Mouse (Mus musculus) hindbrain, embryonic 11.5 days (tissue): ENCODE measurements around the gene Gzmb. TPM values are rescaled to one million over a fixed set of nuclear protein-coding genes. Genes with fewer than 3 reads are reported as not detected.

Experiments used
- ATAC-seq: fragments of 200-750 bp; cut with Nextera tagmentation; 2 replicates; pipeline ENCODE4 v1.8.0; 2017; ENCODE audit warnings: mild to moderate bottlenecking, moderate TSS enrichment, moderate library complexity; ENCODE audit not compliant: low FRiP score
- DNase-seq: peaks from one replicate; pipeline ENCODE4 v3.0.0-alpha.2; 2015; ENCODE audit warnings: low spot score
- H3K27ac ChIP-seq: fragments of 300-500 bp; sonication (generic); 2 replicates; pipeline ENCODE4 v1.5.1; 2014; ENCODE audit warnings: mild to moderate bottlenecking, low read depth, low read length
- H3K27me3 ChIP-seq: fragments of 300-500 bp; sonication (generic); 2 replicates; pipeline ENCODE4 v1.6.1; 2014; ENCODE audit warnings: mild to moderate bottlenecking, low read length, moderate library complexity, mixed read lengths; ENCODE audit not compliant: control insufficient read depth, insufficient read depth
- H3K36me3 ChIP-seq: fragments of 300-500 bp; sonication (generic); 2 replicates; pipeline ENCODE4 v1.6.1; 2014; ENCODE audit warnings: mild to moderate bottlenecking, low read length, moderate library complexity, mixed read lengths; ENCODE audit not compliant: control insufficient read depth, insufficient read depth
- H3K4me1 ChIP-seq: fragments of 300-500 bp; sonication (generic); replicated peaks from 2 replicates; pipeline ENCODE4 v1.6.1; 2014; ENCODE audit warnings: low read length, mixed read lengths; ENCODE audit not compliant: control insufficient read depth, insufficient read depth
- H3K4me2 ChIP-seq: fragments of 300-500 bp; sonication (generic); replicated peaks from 2 replicates; pipeline ENCODE4 v1.6.1; 2014; ENCODE audit warnings: mild to moderate bottlenecking, low read depth, low read length
- H3K4me3 ChIP-seq: fragments of 300-500 bp; sonication (generic); 2 replicates; pipeline ENCODE4 v1.5.1; 2014; ENCODE audit warnings: low read depth, low read length
- H3K9ac ChIP-seq: fragments of 300-500 bp; sonication (generic); 2 replicates; pipeline ENCODE4 v1.6.1; 2014; ENCODE audit warnings: low read depth, low read length
- H3K9me3 ChIP-seq: fragments of 300-500 bp; sonication (generic); 2 replicates; pipeline ENCODE4 v1.6.1; 2016; ENCODE audit warnings: low read length; ENCODE audit not compliant: control insufficient read depth
- WGBS: fragments of 180-500 bp; shearing (Covaris S2); extraction: QIAGEN DNeasy Blood & Tissue Kit; methylation state at CpG from one replicate; pipeline ENCODE4 v1.1.7; 2014; 5-methylcytosine and 5-hydroxymethylcytosine counted together
- polyA plus RNA-seq: library from polyadenylated mRNA; unstranded; fragments of >200 nt; fragmentation: Nextera tagmentation; extraction: Ambion mirVana; gene quantifications from 2 replicates; pipeline ENCODE4 v1.2.1, GENCODE M21; 2014

Gzmb gene
- polyA plus RNA-seq, 1 experiment from 2014 or later, result 0.11 TPM

DNA sequence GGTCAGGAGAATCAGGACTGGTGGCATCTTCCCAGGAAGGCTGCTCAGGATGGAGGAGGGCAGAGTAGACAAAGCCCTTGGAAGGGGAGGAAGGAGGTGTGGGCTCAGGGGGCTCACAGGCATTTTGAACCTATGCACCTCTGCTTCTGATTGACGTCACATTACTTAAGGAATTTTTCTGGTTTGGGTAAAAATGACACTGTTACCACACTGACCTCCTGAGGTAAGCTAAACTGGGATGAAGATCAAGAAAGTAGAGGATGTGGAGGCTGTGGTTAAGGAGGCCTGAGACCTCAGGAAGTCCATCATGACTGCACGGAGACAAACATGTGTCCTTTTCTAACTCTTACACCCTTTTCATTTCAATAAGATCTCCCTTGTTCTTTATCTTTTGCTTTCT, 27.5 kb downstream of the Gzmb start, which contains the start of gene Gzmc:
Gzmc (minus strand) TSS at position 101 of the 400 bp plus-strand sequence.
- Histone ChIP-seq H3K27me3 (no peaks in the 10 kb centered on the region), H3K9me3 (no peaks in the 10 kb centered on the region), H3K4me2 (no peak within 1 kb of the TSS), H3K27ac (no peak within 1 kb of the TSS), H3K9ac (no peak within 1 kb of the TSS), H3K36me3 (no peaks in the 10 kb centered on the region), H3K4me3 (no peak within 1 kb of the TSS), H3K4me1 (no peaks in the 10 kb centered on the region)
- DNase-seq (no peak), ATAC-seq (no peak)
- WGBS, result 84% methylated on average over 2 of the region's 2 CpGs

DNA sequence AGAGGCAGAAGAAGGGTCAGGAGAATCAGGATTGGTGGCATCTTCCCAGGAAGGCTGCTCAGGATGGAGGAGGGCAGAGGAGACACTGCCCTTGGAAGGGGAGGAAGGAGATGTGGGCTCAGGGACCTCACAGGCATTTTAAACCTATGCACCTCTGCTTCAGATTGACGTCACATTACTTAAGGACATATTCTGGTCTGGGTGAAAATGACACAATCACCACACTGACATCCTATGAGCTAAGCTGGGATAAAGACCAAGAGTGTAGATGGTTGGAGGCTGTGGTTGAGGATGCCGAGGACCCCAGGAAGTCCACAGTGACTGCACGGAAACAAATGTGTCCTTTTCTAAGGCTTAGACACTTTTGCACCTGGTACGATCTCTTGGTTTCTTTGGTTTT, 50.7 kb downstream of the Gzmb start, which contains the start of gene Gzmf:
Gzmf (minus strand) TSS at position 101 of the 400 bp plus-strand sequence.
- H3K9me3 ChIP-seq, result no peaks in the 10 kb centered on the region
- no peak within 1 kb of the TSS for H3K4me2 ChIP-seq
- no peak within 1 kb of the TSS for H3K9ac ChIP-seq
- H3K4me1 ChIP-seq, result no peaks in the 10 kb centered on the region
- no peak within 1 kb of the TSS for H3K4me3 ChIP-seq
- 87% methylated on average over 4 of the region's 4 CpGs for whole genome bisulfite sequencing
- ATAC-seq, result no peak
- no peak for DNase-seq
- H3K36me3 ChIP-seq, result no peaks in the 10 kb centered on the region
- no peaks in the 10 kb centered on the region for H3K27me3 ChIP-seq
- H3K27ac ChIP-seq, result no peak within 1 kb of the TSS

Other genes starting within 250 kb of the Gzmb start
- not detected in 2 replicates for gene Mcpt1, start 244.3 kb downstream of the Gzmb start, polyA plus RNA-seq
- not detected in 2 replicates for gene Mcpt9, start 231.8 kb downstream of the Gzmb start, polyA plus RNA-seq
- not detected in 2 replicates for gene Mcpt2, start 220.2 kb downstream of the Gzmb start, polyA plus RNA-seq
- gene Mcpt4, start 199.9 kb downstream of the Gzmb start, polyA plus RNA-seq, result not detected in 2 replicates
- not detected in 2 replicates for gene Mcpt8, start 177.0 kb downstream of the Gzmb start, polyA plus RNA-seq
- 0.31 TPM in 1 of 2 replicates, not detected in the other for gene Ctsg, start 159.7 kb downstream of the Gzmb start, polyA plus RNA-seq
- not detected in 2 replicates for gene Gzme, start 141.6 kb downstream of the Gzmb start, polyA plus RNA-seq
- gene Gzmd, start 129.7 kb downstream of the Gzmb start, polyA plus RNA-seq, result not detected in 2 replicates
- gene Gzmg, start 102.7 kb downstream of the Gzmb start, polyA plus RNA-seq, result not detected in 2 replicates
- gene Gzmn, start 87.7 kb downstream of the Gzmb start, polyA plus RNA-seq, result not detected in 2 replicates
- not detected in 2 replicates for gene Gzmf, start 50.8 kb downstream of the Gzmb start, polyA plus RNA-seq
- not detected in 2 replicates for gene Gzmc, start 27.6 kb downstream of the Gzmb start, polyA plus RNA-seq
- 0.15 and 0.25 TPM in 2 replicates for gene Atp12a, start 102.8 kb upstream of the Gzmb start, polyA plus RNA-seq
- gene Rnf17, start 140.3 kb upstream of the Gzmb start, polyA plus RNA-seq, result 1.9 and 2.0 TPM in 2 replicates